15 mouse cellular contexts compared by ENCODE assay signal in genomic region chr5:47426040-47426439, GRCm38 (mm10).
"Had no signal": no experiment of that assay in that cellular context is flagged by ENCODE, and none has a peak within 500 bp of the region (broad histone marks: within the 10 kb centered on the region; RNA-seq: fewer than 3 reads in every experiment).

No protein-coding gene starts in this region.

- H3K4me3 ChIP-seq: neural tube, embryonic 15.5 days; stomach, embryonic 15.5 days had no signal

- H3K27me3 ChIP-seq: neural tube, embryonic 15.5 days; stomach, embryonic 15.5 days had no signal

- H3K9me3 ChIP-seq: neural tube, embryonic 15.5 days; stomach, embryonic 15.5 days had no signal

- DNase-seq: retina, postnatal 1 day; right cerebral cortex, adult 18-20 months; right cerebral cortex, postnatal 14 days; right cerebral cortex, postnatal 25 days; right cerebral cortex, postnatal 4 days; spleen, adult 18-20 months; thymus, adult 18-20 months; thymus, adult 2 months; thymus, postnatal 14 days; thymus, postnatal 25 days; thymus, postnatal 36 days; thymus, postnatal 4 days had no signal

- H3K4me1 ChIP-seq: neural tube, embryonic 15.5 days; stomach, embryonic 15.5 days had no signal

- H3K27ac ChIP-seq: neural tube, embryonic 15.5 days; stomach, embryonic 15.5 days; stomach, postnatal 0 days had no signal

- H3K9ac ChIP-seq: neural tube, embryonic 15.5 days; stomach, embryonic 15.5 days had no signal

- H3K36me3 ChIP-seq: neural tube, embryonic 15.5 days; stomach, embryonic 15.5 days had no signal

- H3K4me2 ChIP-seq: neural tube, embryonic 15.5 days; stomach, embryonic 15.5 days had no signal
